Mouse (Mus musculus) spleen, adult 2 months (tissue): ENCODE measurements around the gene Tcte2.

Experiments
- CTCF ChIP-seq: fragments of 200-500 bp; IDR thresholded peaks from 2 replicates; pipeline ENCODE4 v1.5.1; 2011; ENCODE audit warnings: mild to moderate bottlenecking, inconsistent platforms; ENCODE audit not compliant: insufficient read depth, insufficient read length, insufficient replicate concordance; ENCODE audit errors: extremely low read depth
- POLR2A ChIP-seq: fragments of 200-500 bp; IDR thresholded peaks from 2 replicates; pipeline ENCODE4 v1.6.1; 2011; ENCODE audit warnings: low read depth, low read length, inconsistent platforms

GRCm38 (mm10) chr17:13695211-13695610 lies 66.4 kb downstream of the Tcte2 start:
- TF ChIP-seq CTCF (no peak), POLR2A (no peak)
